Mouse (Mus musculus) megakaryocyte, adult 5-6 weeks (primary cell): ENCODE data around the gene Vmn1r19. TPM values are rescaled to one million over a fixed set of nuclear protein-coding genes. Genes with fewer than 3 reads are reported as not detected.
"Not testable (repeated sequence)": the region's sequence is repeated elsewhere in the genome, so short reads cannot be mapped to it uniquely, and the experiment has no call there.

ENCODE experiments used
- ATAC-seq: 2 replicates; pipeline ENCODE4 v1.8.0; 2016; ENCODE audit warnings: mild to moderate bottlenecking, inconsistent platforms; ENCODE audit not compliant: poor library complexity, severe bottlenecking
- total RNA-seq, 2 experiments: library from RNA; stranded (forward) in 1 of 2; stranded (reverse) in 1 of 2; fragments of 153-499, 151-499 nt in 1 of 2; fragments of 221-1000, 200-1000 nt in 1 of 2; gene quantifications; 2 replicates each; pipeline versions ENCODE4 v1.2.3 to v1.2.4; 2015 to 2017

Vmn1r19 gene
- total RNA-seq (2015) (not detected in 2 replicates), total RNA-seq (2017) (not detected in 2 replicates)

DNA sequence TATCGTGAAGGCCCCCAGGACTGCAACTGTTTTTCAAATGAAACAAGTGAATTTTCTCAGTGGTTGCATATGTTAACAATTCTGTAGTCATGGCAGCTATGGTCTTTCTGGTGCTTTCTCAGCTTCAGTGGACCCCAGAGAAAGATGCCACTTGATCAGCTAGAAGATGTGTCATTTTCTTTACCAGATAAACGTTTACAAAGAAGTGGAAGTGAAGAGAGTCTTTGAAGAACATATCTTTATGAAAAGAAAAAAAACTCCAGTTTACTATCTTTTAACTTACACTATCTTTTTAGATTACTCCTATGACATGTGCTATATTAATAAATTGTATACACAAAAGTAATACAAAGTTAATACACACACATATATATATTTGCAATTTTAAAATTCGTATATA, at the start of gene Vmn1r19:
Vmn1r19 (plus strand) TSS at position 301 of the 400 bp plus-strand sequence.
- ATAC-seq, result not testable (repeated sequence)

DNA sequence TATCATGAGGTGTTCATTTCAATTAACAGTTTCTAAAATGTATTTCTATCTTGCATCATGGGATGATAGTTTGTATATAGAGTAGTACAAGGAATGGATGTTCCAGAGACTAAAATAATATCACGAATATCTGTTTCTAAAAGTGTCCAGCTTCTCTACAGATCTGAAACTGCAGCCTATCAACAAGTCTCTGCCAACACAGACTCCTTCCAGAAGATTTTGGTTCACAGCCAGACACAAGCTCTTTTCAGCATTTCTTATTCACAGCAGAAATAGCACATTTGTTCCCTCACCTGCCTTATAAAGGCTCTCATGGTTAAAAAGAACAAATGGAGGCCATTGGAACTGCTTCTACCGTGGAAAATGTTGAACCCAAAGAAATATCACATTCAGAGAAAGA, 46.7 kb upstream of the Vmn1r19 start:
- ATAC-seq, result no peak

DNA sequence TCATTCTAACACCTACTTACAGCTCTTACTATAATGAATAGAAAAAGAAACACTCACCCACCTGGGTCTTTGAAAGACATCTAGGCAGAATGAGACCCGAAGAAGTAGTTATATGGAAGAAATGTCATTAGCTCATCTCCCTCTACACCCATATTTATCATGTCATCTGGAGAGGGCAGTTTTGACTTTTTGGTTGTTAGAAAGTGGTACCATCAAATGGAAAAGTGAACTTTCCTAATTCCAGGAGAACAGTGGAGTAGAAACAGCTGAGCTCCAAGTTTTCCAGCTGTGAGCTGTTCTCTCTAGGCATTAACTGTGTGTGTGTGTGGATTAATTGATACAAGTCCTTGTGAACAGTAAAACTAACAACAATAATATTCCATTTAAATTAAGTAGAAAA, 40.0 kb upstream of the Vmn1r19 start, which contains the start of gene Vmn1r17:
Vmn1r17 (minus strand) TSS at position 101 of the 400 bp plus-strand sequence.
- ATAC-seq, result no peak

DNA sequence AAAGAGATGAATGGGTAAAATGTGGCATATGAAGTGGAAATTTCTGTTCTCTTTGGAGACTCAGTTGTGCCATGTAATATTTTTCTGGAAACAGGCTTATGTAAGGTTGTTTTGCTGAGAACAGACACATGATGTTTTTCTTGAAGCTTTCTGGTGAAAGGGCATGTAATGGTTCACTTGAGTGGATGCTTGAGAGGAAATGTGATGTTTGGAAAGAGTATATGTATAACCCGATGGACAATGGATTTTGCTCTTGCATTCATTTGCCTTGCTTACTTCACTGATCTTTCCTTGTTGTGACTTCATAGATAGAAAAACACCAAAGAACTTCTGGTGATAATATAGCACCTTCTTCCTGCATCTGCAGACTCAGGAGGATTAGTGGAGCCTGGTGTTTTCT, 37.7 kb upstream of the Vmn1r19 start:
- ATAC-seq, result not testable (repeated sequence)

DNA sequence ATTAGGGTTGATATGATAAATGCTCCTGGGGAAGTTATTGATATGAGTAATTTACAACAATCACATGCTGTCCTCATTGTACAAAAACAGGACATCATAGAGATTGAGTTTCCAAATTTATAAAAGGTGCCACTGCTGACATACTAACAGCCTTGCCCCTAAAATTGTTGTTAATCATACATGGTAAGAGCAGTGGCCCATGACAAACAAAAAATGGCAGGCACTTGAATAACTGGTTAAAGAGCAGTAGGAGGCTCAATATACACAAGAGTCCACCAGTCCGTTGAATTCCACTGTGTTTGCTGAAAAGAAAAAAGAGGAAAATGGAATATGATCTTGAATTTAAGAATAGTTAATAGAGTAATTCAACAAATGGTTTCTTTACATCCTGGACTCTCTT, 36.1 kb upstream of the Vmn1r19 start:
- ATAC-seq, result no peak

DNA sequence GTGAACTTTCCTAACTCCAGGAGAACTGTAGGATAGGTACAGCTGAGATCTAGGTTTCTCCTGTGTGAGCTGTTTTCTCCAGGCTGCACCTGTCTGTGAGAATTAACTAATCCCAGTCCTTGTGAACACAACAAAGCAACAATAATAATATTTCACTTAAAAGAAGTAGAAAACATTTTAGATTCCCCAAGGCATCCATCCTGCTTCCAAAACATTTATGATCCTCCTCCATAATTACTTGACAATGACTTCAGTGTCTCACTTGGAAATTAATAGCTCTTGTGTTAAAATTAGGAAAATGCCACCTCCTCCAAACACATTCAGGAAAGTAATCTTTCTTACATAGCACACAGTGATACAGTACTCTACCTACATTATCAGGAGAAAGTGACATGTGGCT, 7.9 kb upstream of the Vmn1r19 start, which contains the start of gene Vmn1r18:
Vmn1r18 (minus strand) TSS at position 101 of the 400 bp plus-strand sequence.
- ATAC-seq, result no peak

DNA sequence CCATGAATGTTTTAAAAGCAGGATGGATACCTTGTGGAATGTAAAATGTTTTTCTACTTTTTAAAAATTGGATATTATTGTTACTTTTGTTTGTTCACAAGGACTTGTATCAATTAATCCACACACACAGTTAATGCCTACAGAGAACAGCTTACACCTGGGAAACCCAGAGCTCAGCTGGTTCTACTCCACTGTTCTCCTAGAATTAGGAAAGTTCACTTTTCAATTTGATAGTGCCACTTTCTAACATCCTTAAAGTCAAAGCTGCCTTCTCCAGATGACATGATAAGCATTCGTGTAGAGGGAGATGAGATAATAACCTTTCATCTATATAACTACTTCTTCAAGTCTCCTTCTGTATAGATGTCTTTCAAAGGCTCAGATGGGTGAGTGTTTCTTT, 25.1 kb downstream of the Vmn1r19 start, which contains the start of gene Vmn1r20:
Vmn1r20 (plus strand) TSS at position 301 of the 400 bp plus-strand sequence.
- no peak for ATAC-seq

DNA sequence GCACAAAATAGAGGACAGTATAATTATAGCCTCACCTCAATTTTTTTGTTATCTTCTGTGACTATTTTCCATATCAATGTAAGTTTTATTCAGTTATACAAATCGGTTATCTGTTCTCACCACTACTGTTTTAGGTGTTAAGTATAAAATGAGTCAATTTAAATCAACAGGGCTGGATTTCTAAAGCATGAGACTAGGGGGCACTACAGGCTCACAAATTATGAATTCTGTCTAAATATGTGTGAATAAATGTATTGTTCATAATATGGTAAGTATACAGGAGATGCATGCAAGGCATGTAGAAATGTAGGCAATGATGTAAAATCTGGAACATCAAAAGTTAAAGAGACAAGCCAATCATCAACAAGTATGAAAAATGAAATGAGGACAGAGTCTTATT, 27.6 kb downstream of the Vmn1r19 start:
- ATAC-seq, result no peak

Other genes starting within 250 kb of the Vmn1r19 start
- gene Vmn1r12, start 246.9 kb upstream of the Vmn1r19 start, total RNA-seq (2015), result not detected in 2 replicates
- not detected in 2 replicates for gene Vmn1r12, start 246.9 kb upstream of the Vmn1r19 start, total RNA-seq (2017)
- gene Vmn1r13, start 200.5 kb upstream of the Vmn1r19 start, total RNA-seq (2015), result not detected in 2 replicates
- not detected in 2 replicates for gene Vmn1r13, start 200.5 kb upstream of the Vmn1r19 start, total RNA-seq (2017)
- not detected in 2 replicates for gene Vmn1r14, start 172.1 kb upstream of the Vmn1r19 start, total RNA-seq (2015)
- gene Vmn1r14, start 172.1 kb upstream of the Vmn1r19 start, total RNA-seq (2017), result not detected in 2 replicates
- not detected in 2 replicates for gene Vmn1r15, start 145.8 kb upstream of the Vmn1r19 start, total RNA-seq (2015)
- not detected in 2 replicates for gene Vmn1r15, start 145.8 kb upstream of the Vmn1r19 start, total RNA-seq (2017)
- gene Vmn1r16, start 74.3 kb upstream of the Vmn1r19 start, total RNA-seq (2015), result not detected in 2 replicates
- not detected in 2 replicates for gene Vmn1r16, start 74.3 kb upstream of the Vmn1r19 start, total RNA-seq (2017)
- not detected in 2 replicates for gene Vmn1r17, start 40.1 kb upstream of the Vmn1r19 start, total RNA-seq (2015)
- not detected in 2 replicates for gene Vmn1r17, start 40.1 kb upstream of the Vmn1r19 start, total RNA-seq (2017)
- 0.02 TPM in 1 of 2 replicates, not detected in the other for gene Vmn1r18, start 8.0 kb upstream of the Vmn1r19 start, total RNA-seq (2015)
- not detected in 2 replicates for gene Vmn1r18, start 8.0 kb upstream of the Vmn1r19 start, total RNA-seq (2017)
- not detected in 2 replicates for gene Vmn1r20, start 25.1 kb downstream of the Vmn1r19 start, total RNA-seq (2015)
- gene Vmn1r20, start 25.1 kb downstream of the Vmn1r19 start, total RNA-seq (2017), result not detected in 2 replicates
- gene Ppm1k, start 131.7 kb downstream of the Vmn1r19 start, total RNA-seq (2015), result 6.7 and 8.1 TPM in 2 replicates
- 10.5 and 11.2 TPM in 2 replicates for gene Ppm1k, start 131.7 kb downstream of the Vmn1r19 start, total RNA-seq (2017)
- 18.0 and 26.5 TPM in 2 replicates for gene Herc6, start 177.2 kb downstream of the Vmn1r19 start, total RNA-seq (2015)
- 14.1 and 15.3 TPM in 2 replicates for gene Herc6, start 177.2 kb downstream of the Vmn1r19 start, total RNA-seq (2017)